Mouse (Mus musculus): ENCODE results near the gene Parp8.
A peak's percentile ranks its signal among the peaks of the same experiment; 100 is the strongest.
"Not testable (repeated sequence)": the region's sequence is repeated elsewhere in the genome, so short reads cannot be mapped to it uniquely, and the experiment has no call there.

Parp8 gene

DNA sequence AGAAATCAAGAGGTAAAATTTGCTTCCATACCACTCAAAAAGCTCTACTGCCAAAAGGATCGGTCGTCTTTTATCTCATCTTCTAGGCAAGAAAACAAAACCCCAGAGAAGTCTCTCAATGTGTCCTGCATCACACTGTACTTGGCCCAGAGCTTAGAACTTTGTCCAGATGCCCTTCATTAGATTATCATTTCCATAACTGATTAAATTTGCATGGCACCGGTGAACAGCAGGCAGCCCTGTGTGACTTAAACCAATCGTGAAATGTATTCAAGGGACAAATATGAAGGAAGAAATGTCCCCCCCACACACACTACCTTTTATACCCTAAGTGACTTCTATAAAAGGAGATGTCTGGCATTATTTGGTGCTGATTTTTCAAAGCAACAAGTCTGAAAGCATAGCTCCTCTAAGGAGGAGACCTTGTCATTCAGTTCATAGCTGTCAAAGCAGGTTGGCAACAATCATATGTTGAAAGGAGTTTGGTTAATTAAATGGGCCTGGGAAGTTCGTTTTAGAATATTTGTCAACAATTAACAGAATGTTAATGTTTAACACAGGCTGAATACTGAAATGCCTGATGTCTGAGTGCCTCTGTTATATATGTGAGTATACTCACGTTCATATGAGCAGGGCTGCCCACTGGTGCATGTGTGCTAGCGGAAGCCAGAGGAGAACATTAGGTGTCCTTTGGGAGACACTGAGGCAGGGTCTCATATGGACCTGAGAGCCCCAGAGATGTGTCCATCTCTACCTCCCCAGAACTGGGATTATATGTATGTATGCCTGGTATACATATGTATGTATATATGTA, 66.4 kb downstream of the Parp8 start:
- no peak for DNase-seq

- no peak for DNase-seq
Measured at GRCm38 (mm10) chr13:116957577-116957976, 67.8 kb downstream of the Parp8 start.

GRCm38 (mm10) chr13:116951336-116951735, 74.0 kb downstream of the Parp8 start:
- DNase-seq: no peak

DNA sequence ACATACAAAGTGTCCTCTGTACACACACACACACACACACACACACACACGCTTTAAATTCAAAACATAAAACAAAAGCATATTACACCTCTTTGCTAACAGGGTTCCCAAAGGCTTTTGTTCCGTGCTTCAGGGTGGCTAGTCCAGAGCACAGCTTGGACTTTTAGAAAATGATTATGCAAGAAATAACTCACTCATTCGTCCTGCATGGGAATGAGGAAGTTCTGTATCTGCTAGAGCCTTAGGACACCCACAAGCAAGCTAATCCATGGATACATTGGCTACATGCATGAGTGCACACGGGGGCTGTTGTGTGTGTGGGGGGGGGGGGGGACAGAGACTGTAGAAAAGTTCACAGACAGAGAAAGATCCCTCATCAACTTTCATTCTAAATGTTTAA, 75.8 kb downstream of the Parp8 start:
- DNase-seq: no peak

GRCm38 (mm10) chr13:116949056-116949455, 76.3 kb downstream of the Parp8 start:
- no peak for DNase-seq

DNA sequence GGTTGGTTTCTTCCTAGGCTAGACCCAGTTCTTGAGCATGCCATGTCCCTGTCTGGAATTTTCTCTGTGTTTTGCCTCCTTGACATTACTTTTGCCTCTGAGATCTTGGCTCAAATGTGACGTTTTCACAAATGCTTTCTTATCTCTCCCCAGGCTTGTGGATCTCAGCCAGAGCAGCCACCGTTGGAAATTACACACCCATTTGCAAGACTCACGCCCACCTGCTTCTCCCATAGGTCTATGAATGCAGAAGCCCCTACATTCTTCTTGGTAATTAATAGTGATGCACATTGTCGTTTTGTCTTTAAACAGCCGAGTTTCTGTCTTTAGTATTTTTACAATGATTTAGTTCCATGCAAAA, 77.1 kb downstream of the Parp8 start:
- no peak for DNase-seq

- DNase-seq: peak; percentile 47
Measured at GRCm38 (mm10) chr13:116947611-116948298, 77.6 kb downstream of the Parp8 start.

GRCm38 (mm10) chr13:116946566-116946965, 78.8 kb downstream of the Parp8 start:
- DNase-seq: no peak

DNA sequence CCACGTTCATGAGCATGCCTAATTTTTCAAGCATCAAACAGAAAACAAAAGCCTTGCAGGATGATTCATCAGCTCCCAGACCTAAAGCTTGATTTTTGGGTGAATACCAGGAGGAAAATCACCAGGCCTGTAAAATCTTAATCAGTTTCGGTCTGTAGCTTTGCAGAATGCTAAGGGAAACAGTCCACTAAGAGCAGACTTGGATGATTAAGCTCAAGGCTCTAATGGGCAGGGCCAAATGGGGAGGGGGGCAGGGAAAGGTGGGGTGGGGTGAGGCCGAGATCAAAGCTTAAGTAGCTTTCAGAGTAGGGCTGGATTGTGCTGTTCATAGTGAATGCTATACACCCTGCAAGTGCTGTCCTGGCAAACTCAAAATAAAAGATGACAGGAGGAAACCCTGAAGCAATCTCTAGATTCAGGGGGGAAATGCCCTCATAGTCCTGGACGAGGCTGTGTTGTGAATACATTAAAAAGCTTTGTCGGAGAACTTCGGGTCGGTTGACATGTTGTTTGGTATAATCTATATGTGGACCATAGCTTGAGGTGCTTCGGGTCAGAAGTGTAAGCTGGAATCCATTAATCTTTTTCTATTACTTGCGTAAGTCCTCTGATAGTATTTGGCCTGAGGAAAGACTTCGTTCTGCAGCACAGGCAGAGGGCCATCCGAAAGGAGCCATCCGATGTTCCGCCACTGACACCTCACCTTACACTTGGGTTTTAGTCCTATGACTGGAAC, 83.9 kb downstream of the Parp8 start:
- DNase-seq: no peak

DNA sequence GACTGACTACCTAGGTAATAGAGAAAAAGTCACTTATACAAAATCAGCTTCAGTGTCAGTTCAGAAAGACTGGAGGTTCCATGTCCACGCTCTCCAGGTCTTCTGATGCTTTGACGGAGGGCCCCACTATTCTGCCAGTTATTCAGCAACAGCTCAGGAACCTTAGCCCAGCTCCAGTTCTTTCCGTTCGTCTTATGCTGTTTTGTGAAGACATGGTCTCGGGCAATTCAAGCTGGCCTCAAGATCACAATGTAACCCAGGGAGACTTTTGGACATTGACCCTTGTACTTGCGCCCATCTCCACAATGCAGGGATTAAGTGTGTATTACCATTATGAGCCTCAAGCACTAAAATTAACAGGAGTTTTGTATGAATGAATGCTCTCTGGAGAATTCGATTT, 84.6 kb downstream of the Parp8 start:
- peak; percentile 44 for DNase-seq

DNA sequence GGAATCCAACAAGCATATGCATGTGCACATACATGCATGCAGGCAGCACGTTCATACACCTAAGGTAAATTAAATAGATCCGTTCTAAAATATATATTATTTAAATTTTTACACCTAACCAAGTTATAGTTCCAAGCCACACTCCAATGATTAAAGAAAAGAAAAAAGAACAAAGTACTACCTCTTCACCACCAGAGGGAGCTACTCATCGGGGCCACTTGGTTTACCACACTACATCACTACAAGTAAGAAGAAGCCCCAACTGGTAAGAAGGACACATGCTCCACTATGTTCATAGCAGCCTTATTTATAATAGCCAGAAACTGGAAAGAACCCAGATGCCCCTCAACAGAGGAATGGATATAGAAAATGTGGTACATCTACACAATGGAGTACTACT, 88.3 kb downstream of the Parp8 start:
- not testable (repeated sequence) for DNase-seq

DNA sequence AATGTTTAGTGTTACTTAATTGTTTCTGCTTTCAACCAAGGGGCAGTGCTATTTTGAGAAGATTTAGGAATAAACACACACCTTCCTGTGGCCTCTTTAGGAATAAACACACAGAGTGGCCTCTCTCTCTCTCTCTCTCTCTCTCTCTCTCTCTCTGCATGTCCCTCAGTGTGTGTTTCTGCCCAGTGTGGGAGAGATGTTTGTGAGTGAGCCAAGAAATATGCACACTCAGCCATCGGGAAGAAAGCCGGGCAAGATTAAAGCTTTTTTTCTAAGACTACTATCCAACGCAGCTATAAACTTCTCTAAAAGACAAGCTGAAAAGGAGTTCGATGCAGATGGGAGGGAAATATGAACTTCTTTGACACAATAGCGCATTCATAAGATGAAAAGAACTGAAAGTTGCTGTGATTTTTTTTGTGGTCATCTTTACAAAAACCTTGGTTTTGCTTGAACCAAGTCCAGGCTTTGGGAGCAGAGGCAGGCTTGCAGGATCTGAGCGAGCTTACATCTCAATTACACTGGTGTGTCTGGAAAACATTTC, 107.9 kb downstream of the Parp8 start:
- no peak for DNase-seq

DNA sequence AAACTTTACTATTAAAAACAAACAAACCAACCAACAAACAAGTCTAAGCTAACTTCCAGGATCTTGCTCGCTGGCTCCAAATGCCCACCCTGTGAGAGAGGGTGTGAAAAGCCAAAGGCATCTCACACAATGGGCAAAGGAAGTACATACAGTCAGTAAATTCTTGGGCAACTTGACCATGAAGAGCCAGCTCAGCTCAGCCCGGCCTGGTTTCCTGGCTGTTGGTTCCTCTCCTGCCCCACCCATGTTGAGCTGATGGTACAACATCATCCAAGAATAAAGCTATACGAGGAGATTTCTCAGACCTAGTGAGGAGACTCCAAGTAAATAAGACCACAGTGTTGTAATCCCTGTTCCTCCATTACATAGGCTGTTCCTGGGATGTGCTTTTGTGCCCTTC, 117.1 kb downstream of the Parp8 start:
- DNase-seq: no peak

DNA sequence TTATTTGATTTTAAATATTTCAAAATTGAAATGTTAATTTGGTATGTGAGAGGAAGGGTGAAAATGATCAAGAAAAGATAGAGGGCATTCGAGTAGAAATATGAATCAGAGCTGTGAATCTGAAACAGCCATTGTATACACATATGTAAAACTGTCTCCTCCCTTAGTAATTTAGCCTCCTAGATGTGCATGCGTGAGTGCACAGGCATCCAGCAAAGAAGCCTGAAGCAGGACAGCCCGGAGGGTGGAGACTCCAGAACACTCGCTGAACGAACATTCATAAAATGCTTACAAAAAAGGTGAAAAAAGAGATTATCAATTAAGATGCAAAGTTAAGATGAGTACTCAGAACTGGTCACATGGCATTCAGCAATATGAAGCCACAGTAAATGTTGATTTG, 121.9 kb downstream of the Parp8 start:
- no peak for DNase-seq

- DNase-seq: no peak
Measured at GRCm38 (mm10) chr13:116898395-116898794, 126.9 kb downstream of the Parp8 start.

DNA sequence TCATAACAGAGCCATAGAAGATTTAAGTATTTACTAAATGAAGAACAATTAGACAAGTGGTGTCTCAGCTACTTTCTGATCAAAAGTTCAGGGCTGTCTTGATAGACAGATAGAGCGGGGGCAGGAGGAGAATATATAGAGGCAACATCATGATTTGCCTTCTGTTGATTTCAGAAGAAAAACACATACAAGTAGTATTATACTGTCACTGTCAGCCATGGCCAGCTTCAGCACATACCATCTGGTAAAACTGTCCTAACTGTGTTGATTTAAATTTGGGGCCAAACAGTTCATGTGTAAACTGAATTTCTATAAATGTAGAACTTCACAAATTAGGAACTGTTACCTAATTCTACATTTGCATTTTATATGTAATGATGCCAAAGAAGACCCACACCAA, 127.6 kb downstream of the Parp8 start:
- no peak for DNase-seq

- DNase-seq: no peak
Measured at GRCm38 (mm10) chr13:116884422-116884942, 140.9 kb downstream of the Parp8 start.

DNA sequence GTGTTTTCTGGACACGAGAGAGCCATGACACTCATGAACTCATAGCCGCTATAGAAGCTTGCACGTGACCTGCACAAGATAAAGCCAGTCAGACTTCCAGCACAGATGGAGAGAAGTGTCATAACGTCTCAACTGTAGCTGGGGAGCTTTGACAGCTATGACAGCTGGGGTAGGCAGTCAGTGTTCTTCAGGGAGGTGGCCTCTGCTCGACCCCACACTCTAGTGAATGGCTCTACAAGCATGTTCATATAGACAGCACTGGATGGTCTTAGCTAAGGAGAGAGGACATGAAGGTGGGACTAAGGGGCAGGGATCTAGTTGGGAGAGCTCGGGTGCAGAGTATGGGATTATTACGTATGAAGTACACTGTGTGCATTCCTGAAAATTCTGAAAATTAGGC, 143.1 kb downstream of the Parp8 start:
- DNase-seq: no peak

DNA sequence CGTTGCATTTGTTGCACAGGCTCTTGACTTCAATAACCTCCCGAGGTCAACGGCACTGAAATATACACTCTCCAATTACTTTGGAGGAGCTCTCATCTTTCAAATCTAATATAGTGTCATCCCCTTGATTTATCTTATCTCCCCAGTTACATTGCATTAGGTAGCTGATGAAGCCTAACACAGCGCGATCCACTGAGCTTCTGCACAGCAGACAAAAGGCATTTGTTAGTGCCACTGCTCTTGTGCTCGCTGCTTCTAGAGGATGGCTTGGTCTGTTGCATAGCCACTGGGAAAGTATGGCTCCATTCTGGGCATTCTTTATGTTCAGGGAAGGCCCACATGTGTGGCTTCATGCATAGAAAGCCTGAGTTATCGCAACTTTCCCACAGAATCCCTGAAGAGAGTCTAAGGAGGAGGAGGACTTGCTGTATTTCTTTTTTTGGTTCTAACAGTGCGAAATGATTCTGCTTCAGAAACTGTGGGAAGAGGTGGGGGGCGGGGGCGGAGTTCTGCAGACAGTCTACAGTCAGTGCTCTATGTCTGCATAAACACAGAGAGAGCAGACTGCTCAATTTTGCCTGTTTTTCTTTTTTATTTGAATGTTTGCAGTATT, 145.7 kb downstream of the Parp8 start:
- no peak for DNase-seq

DNA sequence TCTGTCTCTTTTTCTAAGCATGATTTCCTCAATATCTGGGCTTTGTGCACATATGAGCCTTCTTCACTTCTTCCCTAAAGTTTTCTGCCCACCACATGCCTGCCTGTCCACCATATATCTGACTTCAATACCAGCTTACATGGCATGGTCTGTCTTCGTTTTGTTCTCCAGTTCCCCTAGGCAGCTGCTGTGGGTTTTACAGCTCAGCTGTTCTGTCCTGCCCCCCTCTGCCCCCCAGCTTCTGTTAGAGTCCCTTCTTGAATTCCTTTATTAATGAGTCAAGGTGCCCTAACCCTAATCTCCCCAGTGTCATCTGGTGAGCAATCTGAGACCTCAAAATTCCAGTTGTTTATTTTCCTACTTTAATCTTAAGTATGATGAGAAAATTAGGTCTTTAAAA, 155.1 kb downstream of the Parp8 start:
- DNase-seq: no peak

DNA sequence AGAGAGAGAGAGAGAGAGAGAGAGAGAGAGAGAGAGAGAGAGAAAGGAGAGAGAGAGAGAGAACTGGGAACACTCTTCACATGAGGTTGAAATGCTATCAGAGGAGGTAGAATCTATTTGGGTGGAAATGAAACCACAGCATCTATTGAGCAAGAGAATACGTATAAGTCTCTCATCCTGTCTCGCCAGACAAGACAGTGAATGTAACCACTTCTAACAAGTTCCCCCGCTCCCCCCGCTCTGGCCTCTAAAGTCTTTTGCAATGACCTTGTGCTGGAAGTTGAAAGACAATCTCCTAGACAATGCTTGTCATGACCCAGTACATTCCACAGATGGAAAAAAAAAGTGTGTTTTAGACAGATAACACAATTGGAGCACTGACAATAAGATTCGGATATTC, 181.4 kb downstream of the Parp8 start:
- no peak for DNase-seq

- no peak for DNase-seq
Measured at GRCm38 (mm10) chr13:116830984-116831383, 194.4 kb downstream of the Parp8 start.

GRCm38 (mm10) chr13:116829015-116829414, 196.3 kb downstream of the Parp8 start:
- DNase-seq: no peak
